Mouse (Mus musculus) MEL (cell line): ENCODE data around the gene Pnpla6. TPM values are rescaled to one million over a fixed set of nuclear protein-coding genes. Genes with fewer than 3 reads are reported as not detected.
A peak's percentile ranks its signal among the peaks of the same experiment; 100 is the strongest.

ENCODE experiments used
- DNase-seq: peaks from one replicate; pipeline ENCODE4 v3.0.0; 2011; ENCODE audit warnings: low read depth, low spot score
- H3K27ac ChIP-seq: 2 replicates; pipeline ENCODE4 v1.5.1; 2012; ENCODE audit warnings: low read depth, mild to moderate bottlenecking, control low read depth, low read length, moderate library complexity; ENCODE audit not compliant: control insufficient read depth
- H3K27me3 ChIP-seq, 2 experiments: fragments of 150-350 bp in 1 of 2; sonication (generic) in 1 of 2; 2 replicates each; pipeline ENCODE4 v1.6.1; 2012; ENCODE audit warnings: low read length in 2 of 2, mild to moderate bottlenecking in 2 of 2, improper control_type of control experiment in 1 of 2, moderate library complexity in 1 of 2; ENCODE audit not compliant: insufficient read depth in 2 of 2, control insufficient read depth in 1 of 2
- H3K36me3 ChIP-seq, 2 experiments: 2 replicates each; pipeline ENCODE4 v1.6.1; 2012 to 2014; ENCODE audit warnings: low read length in 2 of 2, improper control_type of control experiment in 1 of 2, inconsistent platforms in 1 of 2, mild to moderate bottlenecking in 1 of 2; ENCODE audit not compliant: insufficient read depth in 2 of 2, control insufficient read depth in 1 of 2
- H3K4me1 ChIP-seq, 2 experiments: fragments of 150-350 bp in 1 of 2; sonication (generic) in 1 of 2; 2 replicates each; pipeline ENCODE4 v1.6.1; 2012; ENCODE audit warnings: low read length in 2 of 2, improper control_type of control experiment in 1 of 2, mild to moderate bottlenecking in 1 of 2; ENCODE audit not compliant: insufficient read depth in 2 of 2, control insufficient read depth in 1 of 2
- H3K4me3 ChIP-seq, 2 experiments: fragments of 150-350 bp in 1 of 2; sonication (generic) in 1 of 2; 2 replicates each; pipeline ENCODE4 v1.5.1; 2012; ENCODE audit warnings: low read depth in 2 of 2, low read length in 2 of 2, mild to moderate bottlenecking in 2 of 2, moderate library complexity in 2 of 2, control low read depth in 1 of 2, improper control_type of control experiment in 1 of 2; ENCODE audit not compliant: control insufficient read depth in 1 of 2, insufficient read depth in 1 of 2
- H3K79me2 ChIP-seq: 2 replicates; pipeline ENCODE4 v1.6.1; 2012; ENCODE audit warnings: mild to moderate bottlenecking, low read length, moderate library complexity; ENCODE audit not compliant: control insufficient read depth, poor library complexity, insufficient read depth
- H3K9ac ChIP-seq: 2 replicates; pipeline ENCODE4 v1.6.1; 2012; ENCODE audit warnings: low read depth, mild to moderate bottlenecking, control low read depth, low read length, moderate library complexity; ENCODE audit not compliant: control insufficient read depth, poor library complexity, severe bottlenecking
- H3K9me3 ChIP-seq: fragments of 150-350 bp; sonication (generic); replicated peaks from 2 replicates; pipeline ENCODE4 v1.6.1; 2012; ENCODE audit warnings: mild to moderate bottlenecking, low read length, improper control_type of control experiment, moderate library complexity; ENCODE audit not compliant: insufficient read depth
- CHD1 ChIP-seq: IDR thresholded peaks from 2 replicates; pipeline ENCODE4 v1.6.1; 2012; ENCODE audit warnings: low read depth, mild to moderate bottlenecking, inconsistent platforms, low read length, improper control_type of control experiment
- CHD2 ChIP-seq: IDR thresholded peaks from 2 replicates; pipeline ENCODE4 v1.6.1; 2011; ENCODE audit warnings: low read length, improper control_type of control experiment
- CTCF ChIP-seq, 3 experiments: IDR thresholded peaks in 2 of 3; conservative IDR thresholded peaks in 1 of 3; 2 replicates each; pipeline ENCODE4 v1.5.1; 2011 to 2012; ENCODE audit warnings: low read length in 3 of 3, low read depth in 2 of 3, mild to moderate bottlenecking in 2 of 3, improper control_type of control experiment in 1 of 3, inconsistent platforms in 1 of 3, mixed read lengths in 1 of 3, moderate library complexity in 1 of 3; ENCODE audit not compliant: control insufficient read depth in 1 of 3, insufficient read depth in 1 of 3, poor library complexity in 1 of 3, severe bottlenecking in 1 of 3
- E2F4 ChIP-seq: IDR thresholded peaks from 2 replicates; pipeline ENCODE4 v1.6.1; 2011; ENCODE audit warnings: low read depth, low read length, improper control_type of control experiment, borderline replicate concordance
- ELF1 ChIP-seq: IDR thresholded peaks from 2 replicates; pipeline ENCODE4 v1.6.1; 2014; ENCODE audit warnings: low read depth, mild to moderate bottlenecking, inconsistent platforms, low read length, improper control_type of control experiment, moderate library complexity
- ETS1 ChIP-seq: IDR thresholded peaks from 2 replicates; pipeline ENCODE4 v1.6.1; 2012; ENCODE audit warnings: low read depth, mild to moderate bottlenecking, inconsistent platforms, low read length, improper control_type of control experiment, moderate library complexity
- GATA1 ChIP-seq: IDR thresholded peaks from 2 replicates; pipeline ENCODE4 v1.6.1; 2011; ENCODE audit warnings: low read depth, low read length, improper control_type of control experiment
- HCFC1 ChIP-seq: IDR thresholded peaks from 2 replicates; pipeline ENCODE4 v1.6.1; 2012; ENCODE audit warnings: low read depth, mild to moderate bottlenecking, inconsistent platforms, low read length, improper control_type of control experiment, moderate library complexity
- JUND ChIP-seq: IDR thresholded peaks from 2 replicates; pipeline ENCODE4 v1.6.1; 2011; ENCODE audit warnings: low read depth, mild to moderate bottlenecking, improper control_type of control experiment, low read length
- MAFK ChIP-seq: IDR thresholded peaks from 2 replicates; pipeline ENCODE4 v1.6.1; 2011; ENCODE audit warnings: low read depth, mild to moderate bottlenecking, low read length, improper control_type of control experiment, borderline replicate concordance
- MAX ChIP-seq: IDR thresholded peaks from 2 replicates; pipeline ENCODE4 v1.6.1; 2011; ENCODE audit warnings: low read length, improper control_type of control experiment
- MAZ ChIP-seq: IDR thresholded peaks from 2 replicates; pipeline ENCODE4 v1.6.1; 2012; ENCODE audit warnings: low read depth, mild to moderate bottlenecking, inconsistent platforms, low read length, improper control_type of control experiment
- MYB ChIP-seq: IDR thresholded peaks from 2 replicates; pipeline ENCODE4 v1.6.1; 2011; ENCODE audit warnings: mild to moderate bottlenecking, low read depth, low read length, improper control_type of control experiment
- MYC ChIP-seq: IDR thresholded peaks from 2 replicates; pipeline ENCODE4 v1.6.1; 2011; ENCODE audit warnings: low read depth, mild to moderate bottlenecking, low read length, improper control_type of control experiment, moderate library complexity
- NELFE ChIP-seq: IDR thresholded peaks from 2 replicates; pipeline ENCODE4 v1.6.1; 2011; ENCODE audit warnings: low read depth, low read length, improper control_type of control experiment
- NRF1 ChIP-seq: IDR thresholded peaks from 2 replicates; pipeline ENCODE4 v1.6.1; 2014; ENCODE audit warnings: low read depth, mild to moderate bottlenecking, inconsistent platforms, low read length, improper control_type of control experiment, moderate library complexity; ENCODE audit not compliant: poor library complexity, insufficient read depth, severe bottlenecking
- POLR2A ChIP-seq, 2 experiments: IDR thresholded peaks; 2 replicates each; pipeline ENCODE4 v1.6.1; 2011 to 2012; ENCODE audit warnings: low read length in 2 of 2, mild to moderate bottlenecking in 2 of 2, control low read depth in 1 of 2, improper control_type of control experiment in 1 of 2, low read depth in 1 of 2, moderate library complexity in 1 of 2; ENCODE audit not compliant: control insufficient read depth in 1 of 2, insufficient read depth in 1 of 2, poor library complexity in 1 of 2
- POLR2AphosphoS5 ChIP-seq: IDR thresholded peaks from 2 replicates; pipeline ENCODE4 v1.6.1; 2012; ENCODE audit warnings: low read depth, borderline replicate concordance, mild to moderate bottlenecking, inconsistent platforms, low read length, moderate library complexity, mixed read lengths
- RCOR1 ChIP-seq: IDR thresholded peaks from 2 replicates; pipeline ENCODE4 v1.6.1; 2012; ENCODE audit warnings: low read depth, mild to moderate bottlenecking, inconsistent platforms, low read length, improper control_type of control experiment
- SIN3A ChIP-seq: IDR thresholded peaks from 2 replicates; pipeline ENCODE4 v1.6.1; 2012; ENCODE audit warnings: low read length, improper control_type of control experiment, inconsistent platforms
- SMC3 ChIP-seq: IDR thresholded peaks from 2 replicates; pipeline ENCODE4 v1.6.1; 2011; ENCODE audit warnings: low read depth, low read length, improper control_type of control experiment
- TCF12 ChIP-seq: IDR thresholded peaks from 2 replicates; pipeline ENCODE4 v1.6.1; 2014; ENCODE audit warnings: low read depth, mild to moderate bottlenecking, inconsistent platforms, low read length, improper control_type of control experiment, moderate library complexity
- USF2 ChIP-seq, 2 experiments: IDR thresholded peaks; 2 replicates each; pipeline ENCODE4 v1.6.1; 2011 to 2012; ENCODE audit warnings: improper control_type of control experiment in 2 of 2, low read length in 2 of 2, borderline replicate concordance in 1 of 2, inconsistent platforms in 1 of 2, low read depth in 1 of 2, mild to moderate bottlenecking in 1 of 2; ENCODE audit not compliant: insufficient read depth in 1 of 2
- ZC3H11A ChIP-seq: IDR thresholded peaks from 2 replicates; pipeline ENCODE4 v1.6.1; 2012; ENCODE audit warnings: low read depth, mild to moderate bottlenecking, inconsistent platforms, low read length, improper control_type of control experiment
- ZKSCAN1 ChIP-seq: IDR thresholded peaks from 2 replicates; pipeline ENCODE4 v1.6.1; 2012; ENCODE audit warnings: low read depth, mild to moderate bottlenecking, inconsistent platforms, low read length, improper control_type of control experiment, moderate library complexity
- ZMIZ1 ChIP-seq: IDR thresholded peaks from 2 replicates; pipeline ENCODE4 v1.6.1; 2012; ENCODE audit warnings: low read depth, mild to moderate bottlenecking, inconsistent platforms, low read length, improper control_type of control experiment, moderate library complexity
- polyA plus RNA-seq, 2 experiments: library from polyadenylated mRNA; stranded (reverse) in 1 of 2; unstranded in 1 of 2; fragments of >175 nt in 1 of 2; fragments of >200 nt in 1 of 2; gene quantifications; 2 replicates each; pipeline versions ENCODE4 v1.2.1 to v1.2.4; 2012; ENCODE audit warnings: low replicate concordance in 2 of 2, low read depth in 1 of 2; ENCODE audit not compliant: insufficient read length in 2 of 2, insufficient read depth in 1 of 2, missing spikeins in 1 of 2
- total RNA-seq: library from RNA; depleted of rRNA; stranded (reverse); fragments of 300-350 nt; gene quantifications from 2 replicates; pipeline ENCODE4 v1.2.3, GENCODE M21; 2012

Gene Pnpla6
- total and polyA plus RNA-seq, 3 experiments, result 8.6 to 16.5 TPM; not detected in 1

DNA sequence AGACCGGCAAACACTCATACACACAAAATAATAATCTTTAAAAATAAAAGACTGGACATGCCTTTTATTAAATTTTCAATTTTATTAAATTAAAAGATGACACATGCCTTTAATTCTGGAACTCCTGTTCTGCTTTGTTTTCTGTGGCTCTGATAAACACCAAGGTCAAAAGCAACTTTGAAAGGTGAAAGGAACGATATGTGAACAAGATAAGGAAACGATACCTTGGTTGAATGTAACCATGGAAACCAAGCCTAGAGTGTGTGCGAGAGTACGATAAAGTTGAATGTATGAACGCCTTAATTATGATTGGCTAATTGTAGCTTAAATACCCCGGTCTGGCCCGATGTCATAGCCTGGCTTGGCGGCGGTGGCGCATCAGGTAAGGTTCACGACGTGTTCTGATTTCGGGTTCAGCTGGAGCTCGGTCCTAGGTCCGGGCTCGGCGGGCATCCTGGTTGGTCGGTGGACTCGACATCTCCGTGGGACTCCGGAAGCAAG is 32.9 kb upstream of the Pnpla6 start (continued):
- TF ChIP-seq RCOR1, result peak; percentile 50
- TF ChIP-seq E2F4, result no peak
- no peak for TF ChIP-seq ETS1
- TF ChIP-seq HCFC1, result peak; percentile 32; the same call in 1 of the 2 replicates
- no peak for TF ChIP-seq JUND
- TF ChIP-seq MAFK, result no peak
- TF ChIP-seq SMC3, result no peak
- no peak for TF ChIP-seq MYB
- TF ChIP-seq GATA1, result peak; percentile 80
- no peak for TF ChIP-seq SIN3A
- peak in 1 of 2 experiments; percentile 27; a peak in 1 of 4 replicates for TF ChIP-seq POLR2A (IDR thresholded peaks at IDR 0.05; ENCODE audit: control insufficient read depth in 1 of 2, insufficient read depth in 1 of 2, low read depth in 1 of 2, low read length in 2 of 2, poor library complexity in 1 of 2)
- no peak for TF ChIP-seq NELFE
- TF ChIP-seq ZC3H11A, result no peak
- TF ChIP-seq USF2 (IDR thresholded peaks at IDR 0.05; ENCODE audit: borderline replicate concordance in 1 of 2, insufficient read depth in 1 of 2, low read depth in 1 of 2, low read length in 2 of 2), result no peak

- H3K27ac ChIP-seq, result no peak overlapping the region
- DNase-seq, result no peak
- peaks cover 0 to 10% of the 10 kb centered on the region in 2 experiments; a peak in 2 of 4 replicates for H3K4me1 ChIP-seq
- H3K79me2 ChIP-seq, result no peaks in the 10 kb centered on the region
- H3K27me3 ChIP-seq, result no peaks in the 10 kb centered on the region
- no peak overlapping the region for H3K4me3 ChIP-seq
- no peak for TF ChIP-seq MYC
- TF ChIP-seq CHD1, result no peak
- no peak for TF ChIP-seq POLR2AphosphoS5
- no peak for TF ChIP-seq ELF1
- TF ChIP-seq ZKSCAN1, result no peak
- TF ChIP-seq, all 39 proteins: peak for 0
- Histone ChIP-seq H3K9ac (no peak overlapping the region), H3K36me3 (peaks cover 0 to 10% of the 10 kb centered on the region in 2 experiments; a peak in 1 of 4 replicates), H3K9me3 (no peaks in the 10 kb centered on the region)
Observed at GRCm38 (mm10) chr8:3483546-3483945, 31.6 kb upstream of the Pnpla6 start.

GRCm38 (mm10) chr8:3485192-3485591 is 30.0 kb upstream of the Pnpla6 start:
- peaks cover 0 to 10% of the 10 kb centered on the region in 2 experiments; a peak in 2 of 4 replicates for H3K4me1 ChIP-seq
- peaks cover 0 to 10% of the 10 kb centered on the region in 2 experiments; a peak in 1 of 4 replicates for H3K36me3 ChIP-seq
- DNase-seq, result no peak
- H3K27ac ChIP-seq, result no peak overlapping the region
- H3K27me3 ChIP-seq, result peaks cover 0 to 2% of the 10 kb centered on the region in 2 experiments; a peak in 2 of 4 replicates
- no peak overlapping the region for H3K4me3 ChIP-seq
- H3K9me3 ChIP-seq, result no peaks in the 10 kb centered on the region
- H3K79me2 ChIP-seq, result no peaks in the 10 kb centered on the region
- no peak for TF ChIP-seq POLR2AphosphoS5
- TF ChIP-seq NRF1, result no peak
- no peak for TF ChIP-seq ELF1
- no peak for TF ChIP-seq CHD2
- TF ChIP-seq MAZ, result no peak
- no peak for TF ChIP-seq POLR2A (IDR thresholded peaks at IDR 0.05; ENCODE audit: control insufficient read depth in 1 of 2, insufficient read depth in 1 of 2, low read depth in 1 of 2, low read length in 2 of 2, poor library complexity in 1 of 2)
- no peak for TF ChIP-seq GATA1
- no peak for TF ChIP-seq MAX
- no peak for TF ChIP-seq CTCF (IDR thresholded peaks at IDR 0.05 in 2 of 3, conservative IDR thresholded peaks at IDR 0.05 in 1 of 3; ENCODE audit: control insufficient read depth in 1 of 3, insufficient read depth in 1 of 3, low read depth in 2 of 3, low read length in 3 of 3, poor library complexity in 1 of 3, severe bottlenecking in 1 of 3)
- TF ChIP-seq TCF12, result no peak
- TF ChIP-seq ZKSCAN1, result no peak
- TF ChIP-seq ZMIZ1, result no peak
- no peak for TF ChIP-seq NELFE
- no peak overlapping the region for H3K9ac ChIP-seq
